In genomic region chr12:86807795-86808128, GRCm38 (mm10) we compare ENCODE assay signal across 9 mouse cellular contexts.
DNase-seq lines count a peak whose midpoint lies in the region; ATAC-seq lines count a peak whose summit lies in the region.
"Had no signal": no experiment of that assay in that cellular context is flagged by ENCODE, and none has a peak within 500 bp of the region (broad histone marks: within the 10 kb centered on the region; RNA-seq: fewer than 3 reads in every experiment).

No protein-coding gene starts in this region.

- WGBS in heart, embryonic 10.5 days, result 52% methylated on average over 4 of the region's 4 CpGs
- 17% methylated on average over 4 of the region's 4 CpGs for WGBS in forebrain, embryonic 15.5 days
- 50% methylated on average over 4 of the region's 4 CpGs for WGBS in midbrain, embryonic 10.5 days

- H3K4me3 ChIP-seq in heart, embryonic 10.5 days, result no peak overlapping the region
- H3K4me3 ChIP-seq in forebrain, embryonic 15.5 days, result no peak overlapping the region
- peak overlapping the region; percentile 49; the same call in 1 of the 2 replicates for H3K4me3 ChIP-seq in midbrain, embryonic 10.5 days

- DNase-seq in heart, embryonic 10.5 days (ENCODE audit: low spot score), result no peak
- no peak for DNase-seq in heart, postnatal 25 days (ENCODE audit: low spot score)
- DNase-seq in midbrain, embryonic 10.5 days (ENCODE audit: low spot score), result no peak
- no peak for DNase-seq in ovary, postnatal 36 days (ENCODE audit: low spot score)
- no peak for DNase-seq in left cerebral cortex, adult 11 months (ENCODE audit: low spot score)
- no peak for DNase-seq in Muller cell, postnatal 12 days (ENCODE audit: inconsistent ontology term)

- H3K4me1 ChIP-seq in heart, embryonic 10.5 days, result peaks cover 91% of the 10 kb centered on the region
- H3K4me1 ChIP-seq in forebrain, embryonic 15.5 days, result peaks cover 95% of the 10 kb centered on the region
- peaks cover 97% of the 10 kb centered on the region for H3K4me1 ChIP-seq in midbrain, embryonic 10.5 days

- peak; percentile 8 for ATAC-seq in CD4-positive, CD25-positive, alpha-beta regulatory T cell, adult 4 months
- no peak for ATAC-seq in forebrain, embryonic 15.5 days (replicated peaks)

- no peaks in the 10 kb centered on the region for H3K9me3 ChIP-seq in heart, embryonic 10.5 days
- no peaks in the 10 kb centered on the region for H3K9me3 ChIP-seq in forebrain, embryonic 15.5 days
- H3K9me3 ChIP-seq in midbrain, embryonic 10.5 days (replicated peaks), result no peaks in the 10 kb centered on the region

- H3K36me3 ChIP-seq in heart, embryonic 10.5 days, result no peaks in the 10 kb centered on the region
- H3K36me3 ChIP-seq in forebrain, embryonic 15.5 days, result no peaks in the 10 kb centered on the region
- H3K36me3 ChIP-seq in midbrain, embryonic 10.5 days, result no peaks in the 10 kb centered on the region

- H3K27ac ChIP-seq in heart, embryonic 10.5 days, result peak overlapping the region; percentile 45
- H3K27ac ChIP-seq in forebrain, embryonic 15.5 days (replicated peaks), result peak overlapping the region; percentile 98
- peak overlapping the region; percentile 87 for H3K27ac ChIP-seq in midbrain, embryonic 10.5 days (replicated peaks)
- H3K27ac ChIP-seq: kidney, postnatal 0 days had no signal

- peak overlapping the region; percentile 35 for H3K9ac ChIP-seq in forebrain, embryonic 15.5 days (replicated peaks)

- peak overlapping the region; percentile 41 for H3K4me2 ChIP-seq in forebrain, embryonic 15.5 days (replicated peaks)

- H3K27me3 ChIP-seq in heart, embryonic 10.5 days (ENCODE audit: insufficient read depth, poor library complexity, severe bottlenecking), result no peaks in the 10 kb centered on the region
- H3K27me3 ChIP-seq in forebrain, embryonic 15.5 days, result no peaks in the 10 kb centered on the region
- peaks cover 50% of the 10 kb centered on the region for H3K27me3 ChIP-seq in midbrain, embryonic 10.5 days (ENCODE audit: low read depth, poor library complexity, severe bottlenecking)

- intact Hi-C loops in heart, postnatal 25 days (cut with DNase I), result no loop called here

Comparison
In these comparisons a context has a peak if more than half of its experiments do, and no peak if none do; other contexts are left out.
1. H3K27ac ChIP-seq: peak in every context shown above with its lines; median percentile 98 in forebrain, embryonic 15.5 days; 87 in midbrain, embryonic 10.5 days; 45 in heart, embryonic 10.5 days.